Mouse (Mus musculus) liver, postnatal 0 days (tissue): Measurements from ENCODE around the gene Izumo2.

Experiments
- CTCF ChIP-seq: sonication (generic); IDR thresholded peaks from 2 replicates; pipeline ENCODE4 v1.5.1; 2016; ENCODE audit warnings: antibody characterized with exemption, low read depth
- EP300 ChIP-seq: IDR thresholded peaks from 2 replicates; pipeline ENCODE4 v1.6.1; 2016; ENCODE audit warnings: antibody characterized with exemption, low read depth, mild to moderate bottlenecking

DNA sequence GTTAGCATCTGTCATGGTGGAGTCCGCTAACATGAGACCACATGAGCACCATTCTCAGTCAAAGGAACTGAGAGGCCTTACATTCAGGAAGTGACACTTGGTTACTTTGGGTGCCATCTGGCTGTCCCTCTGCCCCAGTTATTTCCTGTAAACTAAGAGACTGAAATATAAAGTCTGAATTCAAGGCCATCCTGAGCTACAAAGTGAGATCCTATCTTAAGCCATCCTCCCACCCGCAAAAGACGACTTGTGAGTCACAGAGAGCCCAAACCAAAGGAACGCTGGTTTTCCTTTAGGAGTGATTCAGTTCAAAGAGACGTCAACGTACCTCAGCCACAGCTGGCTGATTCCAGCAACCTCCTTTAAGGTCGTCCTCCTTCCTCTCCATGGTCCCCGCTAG lies 32.8 kb downstream of the Izumo2 start:
- TF ChIP-seq CTCF = no peak
- no peak for TF ChIP-seq EP300
